In the genomic region with DNA sequence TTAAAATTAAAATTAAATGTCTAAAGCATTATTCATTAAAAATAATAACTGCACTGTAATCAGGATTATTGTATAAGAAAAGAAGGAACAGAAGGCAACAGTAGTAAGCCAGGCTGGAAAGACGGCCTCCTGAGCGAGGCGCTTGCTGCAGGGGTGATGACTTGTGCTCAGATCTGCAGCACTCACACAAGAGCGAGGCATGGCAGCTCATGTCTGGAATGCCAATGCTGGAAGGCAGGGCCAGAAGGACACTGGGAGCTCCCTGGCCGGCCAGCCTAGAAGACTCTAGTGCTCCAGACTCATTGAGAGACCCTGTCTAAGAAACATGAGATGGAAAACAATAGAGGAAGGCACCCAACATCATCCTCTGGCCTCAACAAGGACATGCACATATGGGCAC, we compare ENCODE assay signal across 20 mouse cellular contexts. TPM values are rescaled to one million over a fixed set of nuclear protein-coding genes. Genes with fewer than 3 reads are reported as not detected.
DNase-seq lines count a peak whose midpoint lies in the region; ATAC-seq lines count a peak whose summit lies in the region.
"Had no signal": no experiment of that assay in that cellular context is flagged by ENCODE, and none has a peak within 500 bp of the region (broad histone marks: within the 10 kb centered on the region; RNA-seq: fewer than 3 reads in every experiment).

No protein-coding gene starts in this region.

- H3K4me1 ChIP-seq in forebrain, embryonic 15.5 days = peaks cover 20% of the 10 kb centered on the region
- H3K4me1 ChIP-seq in forebrain, embryonic 12.5 days = peaks cover 9% of the 10 kb centered on the region
- H3K4me1 ChIP-seq in heart, embryonic 14.5 days (ENCODE audit: control insufficient read depth in 2 of 2, insufficient read depth in 2 of 2, low read length in 2 of 2) = peaks cover 3 to 8% of the 10 kb centered on the region in 2 experiments; a peak in 2 of 4 replicates
- no peaks in the 10 kb centered on the region for H3K4me1 ChIP-seq in heart, embryonic 10.5 days
- peaks cover 7% of the 10 kb centered on the region; the same call in 1 of the 2 replicates for H3K4me1 ChIP-seq in midbrain, embryonic 16.5 days (ENCODE audit: control insufficient read depth, insufficient read depth, low read length)
- H3K4me1 ChIP-seq: embryonic facial prominence, embryonic 10.5 days; hindbrain, embryonic 15.5 days had no signal

- no peak for DNase-seq in heart, postnatal 25 days (ENCODE audit: low spot score)
- DNase-seq in heart, postnatal 10 days = peak; percentile 13 to 20
- DNase-seq in heart, embryonic 10.5 days (ENCODE audit: low spot score) = no peak
- DNase-seq: adrenal gland, adult 8-10 months; adrenal gland, postnatal 36 days; B cell, adult 2 months; cerebellum, adult 2 months; cerebellum, postnatal 10 days; gastrocnemius, postnatal 36 days; kidney, adult 2 months had no signal

- no peak overlapping the region for H3K4me3 ChIP-seq in forebrain, embryonic 15.5 days
- H3K4me3 ChIP-seq in forebrain, embryonic 12.5 days (replicated peaks) = no peak overlapping the region
- no peak overlapping the region for H3K4me3 ChIP-seq in heart, embryonic 14.5 days (ENCODE audit: control insufficient read depth in 1 of 2, insufficient read depth in 1 of 2, low read depth in 1 of 2, low read length in 2 of 2)
- H3K4me3 ChIP-seq in heart, embryonic 10.5 days = no peak overlapping the region
- H3K4me3 ChIP-seq in midbrain, embryonic 16.5 days (ENCODE audit: low read depth, low read length) = no peak overlapping the region
- H3K4me3 ChIP-seq: embryonic facial prominence, embryonic 10.5 days; hindbrain, embryonic 15.5 days had no signal

- intact Hi-C loops in heart, postnatal 25 days (cut with DNase I) = no loop called here
- intact Hi-C loops in heart, postnatal 10 days (cut with DNase I) = no loop called here

- ATAC-seq in forebrain, embryonic 15.5 days (replicated peaks) = no peak
- ATAC-seq in forebrain, embryonic 12.5 days (ENCODE audit: low FRiP score) = no peak
- peak; percentile 61; the same call in 1 of the 2 replicates for ATAC-seq in heart, embryonic 14.5 days (ENCODE audit: insufficient number of reproducible peaks, insufficient read depth, low FRiP score, low read depth)
- no peak for ATAC-seq in midbrain, embryonic 16.5 days
- ATAC-seq: CD4-positive, CD25-positive, alpha-beta regulatory T cell, adult 4 months; forebrain, embryonic 14.5 days; intestine, embryonic 16.5 days had no signal

- 80% methylated on average over 5 of the region's 5 CpGs for WGBS in forebrain, embryonic 15.5 days
- 90% methylated on average over 5 of the region's 5 CpGs for WGBS in forebrain, embryonic 12.5 days
- 31% methylated on average over 5 of the region's 5 CpGs for WGBS in heart, embryonic 14.5 days
- WGBS in heart, embryonic 10.5 days = 59% methylated on average over 5 of the region's 5 CpGs
- 75% methylated on average over 5 of the region's 5 CpGs for WGBS in midbrain, embryonic 16.5 days

- H3K36me3 ChIP-seq in forebrain, embryonic 15.5 days = peaks cover 37% of the 10 kb centered on the region
- peaks cover 76% of the 10 kb centered on the region for H3K36me3 ChIP-seq in forebrain, embryonic 12.5 days (replicated peaks)
- peaks cover 82% of the 10 kb centered on the region for H3K36me3 ChIP-seq in heart, embryonic 14.5 days (ENCODE audit: control insufficient read depth, insufficient read depth, low read length)
- H3K36me3 ChIP-seq in heart, embryonic 10.5 days = peaks cover 79% of the 10 kb centered on the region
- H3K36me3 ChIP-seq in midbrain, embryonic 16.5 days (ENCODE audit: control insufficient read depth, insufficient read depth, low read length) = peaks cover 24% of the 10 kb centered on the region

- H3K27ac ChIP-seq in forebrain, embryonic 15.5 days (replicated peaks) = 0 out of 2 replicates have a peak overlapping the region, but pooled peaks have one; percentile 7
- H3K27ac ChIP-seq in forebrain, embryonic 12.5 days = no peak overlapping the region
- H3K27ac ChIP-seq in heart, embryonic 14.5 days (replicated peaks in 1 of 2; ENCODE audit: control insufficient read depth in 1 of 2, insufficient read depth in 1 of 2, low read depth in 2 of 2, low read length in 2 of 2) = 0 out of 4 replicates have a peak overlapping the region, but pooled peaks of 1 of the 2 experiments have one; percentile 14
- H3K27ac ChIP-seq in heart, embryonic 10.5 days = no peak overlapping the region
- H3K27ac ChIP-seq in midbrain, embryonic 16.5 days (ENCODE audit: low read length) = 0 out of 2 replicates have a peak overlapping the region, but pooled peaks have one; percentile 13
- H3K27ac ChIP-seq: embryonic facial prominence, embryonic 10.5 days; hindbrain, embryonic 15.5 days had no signal

- H3K9me3 ChIP-seq in forebrain, embryonic 15.5 days = no peaks in the 10 kb centered on the region
- no peaks in the 10 kb centered on the region for H3K9me3 ChIP-seq in forebrain, embryonic 12.5 days
- H3K9me3 ChIP-seq in heart, embryonic 14.5 days (ENCODE audit: control insufficient read depth, low read length) = no peaks in the 10 kb centered on the region
- no peaks in the 10 kb centered on the region for H3K9me3 ChIP-seq in heart, embryonic 10.5 days
- no peaks in the 10 kb centered on the region for H3K9me3 ChIP-seq in midbrain, embryonic 16.5 days (replicated peaks; ENCODE audit: control insufficient read depth, low read length, poor library complexity, severe bottlenecking)
- H3K9me3 ChIP-seq: embryonic facial prominence, embryonic 10.5 days; G1E; hindbrain, embryonic 15.5 days had no signal

- H3K27me3 ChIP-seq in forebrain, embryonic 15.5 days = no peaks in the 10 kb centered on the region
- no peaks in the 10 kb centered on the region for H3K27me3 ChIP-seq in forebrain, embryonic 12.5 days
- no peaks in the 10 kb centered on the region for H3K27me3 ChIP-seq in heart, embryonic 14.5 days (ENCODE audit: control insufficient read depth, insufficient read depth, low read length)
- no peaks in the 10 kb centered on the region for H3K27me3 ChIP-seq in heart, embryonic 10.5 days (ENCODE audit: insufficient read depth, poor library complexity, severe bottlenecking)
- no peaks in the 10 kb centered on the region for H3K27me3 ChIP-seq in midbrain, embryonic 16.5 days (ENCODE audit: control insufficient read depth, insufficient read depth, low read depth, low read length)
- H3K27me3 ChIP-seq: hindbrain, embryonic 15.5 days had no signal

- H3K4me2 ChIP-seq in forebrain, embryonic 15.5 days (replicated peaks) = no peak overlapping the region
- no peak overlapping the region for H3K4me2 ChIP-seq in forebrain, embryonic 12.5 days
- H3K4me2 ChIP-seq in heart, embryonic 14.5 days (ENCODE audit: low read length) = no peak overlapping the region
- H3K4me2 ChIP-seq in midbrain, embryonic 16.5 days (ENCODE audit: low read length) = no peak overlapping the region
- H3K4me2 ChIP-seq: hindbrain, embryonic 15.5 days had no signal

- H3K9ac ChIP-seq in forebrain, embryonic 15.5 days (replicated peaks) = no peak overlapping the region
- H3K9ac ChIP-seq in forebrain, embryonic 12.5 days = no peak overlapping the region
- no peak overlapping the region for H3K9ac ChIP-seq in heart, embryonic 14.5 days (ENCODE audit: low read length)
- no peak overlapping the region for H3K9ac ChIP-seq in midbrain, embryonic 16.5 days (ENCODE audit: low read depth, low read length)
- H3K9ac ChIP-seq: hindbrain, embryonic 15.5 days had no signal

RNA-seq across cellular contexts. Expression of gene Fam114a2, which starts 15.3 kb away (rescaled TPM):
- 107 and 111 TPM in 2 replicates for polyA plus RNA-seq in forebrain, embryonic 15.5 days (2015; fragmentation: Nextera tagmentation; extraction: Ambion mirVana)
- polyA plus RNA-seq in forebrain, embryonic 12.5 days (2016; fragmentation: Nextera tagmentation; extraction: Ambion mirVana) = 79.0 and 81.5 TPM in 2 replicates
- 37.1 and 47.0 TPM in 2 replicates for polyA plus RNA-seq in heart, embryonic 14.5 days (2014; fragmentation: Nextera tagmentation; extraction: Ambion mirVana)
- total RNA-seq in heart, postnatal 25 days (2021) = 10 to 100 TPM; 39.1 to 41.9 TPM
- total RNA-seq in heart, postnatal 10 days (2021) = 10 to 100 TPM; 44.7 to 49.5 TPM
- polyA plus RNA-seq in heart, embryonic 10.5 days (2016; fragmentation: Nextera tagmentation; extraction: Ambion mirVana) = 68.2 and 75.6 TPM in 2 replicates
- polyA plus RNA-seq in midbrain, embryonic 16.5 days (2015; fragmentation: Nextera tagmentation; extraction: Ambion mirVana) = 77.4 and 88.9 TPM in 2 replicates

RNA-seq across cellular contexts. Expression of gene Mfap3, which starts 15.3 kb away (rescaled TPM):
- polyA plus RNA-seq in forebrain, embryonic 15.5 days (2015; fragmentation: Nextera tagmentation; extraction: Ambion mirVana) = 71.7 and 75.5 TPM in 2 replicates
- polyA plus RNA-seq in forebrain, embryonic 12.5 days (2016; fragmentation: Nextera tagmentation; extraction: Ambion mirVana) = 51.6 and 58.1 TPM in 2 replicates
- 32.7 and 33.6 TPM in 2 replicates for polyA plus RNA-seq in heart, embryonic 14.5 days (2014; fragmentation: Nextera tagmentation; extraction: Ambion mirVana)
- 10 to 100 TPM; 13.3 to 13.7 TPM for total RNA-seq in heart, postnatal 25 days (2021)
- 10 to 100 TPM; 23.9 to 24.2 TPM for total RNA-seq in heart, postnatal 10 days (2021)
- polyA plus RNA-seq in heart, embryonic 10.5 days (2016; fragmentation: Nextera tagmentation; extraction: Ambion mirVana) = 32.9 and 40.8 TPM in 2 replicates
- polyA plus RNA-seq in midbrain, embryonic 16.5 days (2015; fragmentation: Nextera tagmentation; extraction: Ambion mirVana) = 63.8 and 64.3 TPM in 2 replicates

Comparison
In these comparisons a context has a peak if more than half of its experiments do, and no peak if none do; other contexts are left out.
1. H3K27ac ChIP-seq: peak in forebrain, embryonic 15.5 days (single experiment) and midbrain, embryonic 16.5 days (single experiment); none in forebrain, embryonic 12.5 days (single experiment) and heart, embryonic 10.5 days (single experiment).
2. DNase-seq: peak in heart, postnatal 10 days (2 of 2); none in heart, postnatal 25 days (single experiment) and heart, embryonic 10.5 days (single experiment).